Comparison of ENCODE assay signal across 8 mouse cellular contexts in the genomic region with DNA sequence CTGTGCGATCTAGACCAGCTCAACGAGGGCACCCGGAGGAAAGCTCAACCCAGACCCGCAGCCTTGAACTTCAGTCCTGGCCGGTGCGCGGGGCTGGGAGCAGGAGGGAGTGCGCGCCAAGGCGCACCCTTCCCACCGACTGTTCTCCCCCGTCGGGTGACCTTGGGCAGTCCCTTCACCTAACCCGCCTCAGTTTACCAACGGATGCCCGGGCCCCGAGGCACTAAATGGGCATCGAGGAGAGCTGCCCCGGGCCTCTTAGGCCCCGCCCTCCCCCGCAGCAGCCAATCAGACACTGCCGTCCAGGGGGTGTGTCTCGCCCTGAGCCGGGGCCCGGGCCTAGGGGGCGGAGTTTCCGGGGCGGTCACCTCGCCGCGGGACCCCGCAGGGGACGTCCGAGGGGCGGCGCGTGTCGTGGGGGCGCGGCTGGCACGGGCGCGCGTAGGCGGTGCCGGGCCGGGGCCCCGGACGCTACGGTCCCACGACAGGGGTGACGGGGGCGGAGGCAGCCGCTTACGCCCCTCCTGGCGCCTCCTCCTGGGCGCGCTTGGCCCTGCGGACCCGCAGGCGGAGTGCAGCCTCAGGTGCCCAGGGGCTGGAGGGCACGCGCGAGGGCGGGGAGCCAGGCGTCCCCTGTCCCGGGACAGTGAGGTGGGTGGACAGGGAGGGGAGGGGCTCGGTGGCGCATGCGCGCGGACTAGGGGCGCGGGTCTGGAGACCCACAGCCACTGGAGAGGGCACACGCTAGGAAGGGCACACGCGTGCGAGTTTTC. TPM values are rescaled to one million over a fixed set of nuclear protein-coding genes. Genes with fewer than 3 reads are reported as not detected.
DNase-seq lines count a peak whose midpoint lies in the region; ATAC-seq and TF ChIP-seq lines count a peak whose summit lies in the region.

No protein-coding gene starts in this region.

- peak; percentile 56 for DNase-seq in MEL-GATA-1-ER (ENCODE audit: extremely low read depth, low read depth)
- peak; percentile 59 for DNase-seq in cerebellum, adult 9-11 months
- peak; percentile 80 for DNase-seq in hindbrain, embryonic 10.5 days (ENCODE audit: low spot score)
- peak; percentile 80 to 90 for DNase-seq in layer of hippocampus, postnatal 10 days (ENCODE audit: low spot score in 2 of 2)
- peak; percentile 96 for DNase-seq in lung, postnatal 0 days (ENCODE audit: low spot score)
- DNase-seq in ovary, postnatal 36 days (ENCODE audit: low spot score), result peak; percentile 97
- peak; percentile 86 for DNase-seq in thymus, postnatal 14 days

- H3K4me3 ChIP-seq in hindbrain, embryonic 10.5 days, result peak overlapping the region; percentile 81
- peak overlapping the region; percentile 56 for H3K4me3 ChIP-seq in lung, postnatal 0 days (ENCODE audit: low read depth, low read length)

- H3K9me3 ChIP-seq in hindbrain, embryonic 10.5 days, result no peaks in the 10 kb centered on the region
- no peaks in the 10 kb centered on the region for H3K9me3 ChIP-seq in lung, postnatal 0 days (ENCODE audit: low read length)

- peak; percentile 49 for TF ChIP-seq CTCF in lung, postnatal 0 days (IDR thresholded peaks at IDR 0.05)

- peaks cover 87% of the 10 kb centered on the region for H3K27me3 ChIP-seq in hindbrain, embryonic 10.5 days (ENCODE audit: insufficient read depth, poor library complexity, severe bottlenecking)
- 0 out of 2 replicates have a peak, but pooled peaks cover 4% of the 10 kb centered on the region for H3K27me3 ChIP-seq in lung, postnatal 0 days (replicated peaks; ENCODE audit: insufficient read depth, low read length)

- peaks cover 18% of the 10 kb centered on the region for H3K4me1 ChIP-seq in hindbrain, embryonic 10.5 days (replicated peaks)
- 0 out of 2 replicates have a peak, but pooled peaks cover 3% of the 10 kb centered on the region for H3K4me1 ChIP-seq in lung, postnatal 0 days (ENCODE audit: insufficient read depth, low read depth, low read length)

- 0 out of 2 replicates have a peak, but pooled peaks have one; percentile 55 for ATAC-seq in frontal cortex, adult (ENCODE audit: low TSS enrichment)
- peak; percentile 98 for ATAC-seq in lung, postnatal 0 days

- no peaks in the 10 kb centered on the region for H3K36me3 ChIP-seq in hindbrain, embryonic 10.5 days
- no peaks in the 10 kb centered on the region for H3K36me3 ChIP-seq in lung, postnatal 0 days (ENCODE audit: insufficient read depth, low read length)

- under 1% methylated on average over 78 of the region's 78 CpGs for WGBS in hindbrain, embryonic 10.5 days
- 1% methylated on average over 49 of the region's 78 CpGs for WGBS in lung, postnatal 0 days

- H3K4me2 ChIP-seq in lung, postnatal 0 days (replicated peaks; ENCODE audit: low read depth, low read length), result peak overlapping the region; percentile 89

- no peak for TF ChIP-seq EP300 in lung, postnatal 0 days (IDR thresholded peaks at IDR 0.05)

- peak overlapping the region; percentile 29 for H3K9ac ChIP-seq in lung, postnatal 0 days (replicated peaks; ENCODE audit: low read depth)

- peak overlapping the region; percentile 77 for H3K27ac ChIP-seq in hindbrain, embryonic 10.5 days
- peak overlapping the region; percentile 72 for H3K27ac ChIP-seq in lung, postnatal 0 days (ENCODE audit: low read length)

RNA-seq across cellular contexts. Expression of a gene that starts 0.5 kb away (rescaled TPM):
- polyA plus RNA-seq in hindbrain, embryonic 10.5 days (2016; fragmentation: Nextera tagmentation; extraction: Ambion mirVana), result 0.24 and 0.62 TPM in 2 replicates
- total RNA-seq in layer of hippocampus, postnatal 10 days (2021), result 1 to 10 TPM; 2.3 to 2.9 TPM
- polyA plus RNA-seq in lung, postnatal 0 days (2015; fragmentation: Nextera tagmentation; extraction: Ambion mirVana), result 5.1 and 5.2 TPM in 2 replicates

Comparison
In these comparisons a context has a peak if more than half of its experiments do, and no peak if none do; other contexts are left out.
1. Peak in every context shown above with its lines: DNase-seq, ATAC-seq, H3K4me3 ChIP-seq and H3K27ac ChIP-seq.